Mouse (Mus musculus): ENCODE results near the gene Epb41l1.

DNA sequence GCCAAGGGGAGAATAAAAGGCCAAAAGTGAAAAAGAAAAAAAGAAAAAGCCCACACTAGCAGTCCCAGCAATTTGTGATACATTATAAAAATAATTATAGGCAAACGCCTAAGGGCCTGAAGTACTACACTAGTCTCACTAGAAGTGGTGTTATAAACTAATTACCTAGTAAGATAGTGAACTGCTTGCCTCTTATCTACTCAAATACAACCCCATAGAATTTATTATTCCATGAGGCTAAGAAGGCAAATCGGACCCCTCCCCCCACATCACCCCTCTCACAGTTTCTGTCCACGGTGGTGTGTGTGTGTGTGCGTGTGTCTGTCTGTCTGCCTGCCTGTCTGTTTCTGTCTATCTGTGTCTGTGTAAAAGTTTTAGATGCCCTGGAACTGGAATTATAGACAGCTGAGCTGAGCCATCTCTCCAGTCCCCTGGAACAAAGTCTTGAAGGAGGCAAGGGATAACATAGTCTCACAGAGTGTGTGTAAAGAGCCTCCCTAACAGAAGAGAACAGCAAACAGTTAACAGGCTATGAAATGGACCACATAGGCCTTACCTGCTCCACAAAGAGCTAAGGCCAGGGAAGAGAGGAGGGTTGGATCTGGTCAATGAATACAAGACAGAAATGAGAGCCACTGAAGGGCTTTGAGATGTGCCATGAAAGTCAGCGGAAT is 27.4 kb upstream of the Epb41l1 start:
- TF ChIP-seq ZC3H11A (IDR thresholded peaks at IDR 0.05; ENCODE audit: borderline replicate concordance, low read depth, low read length) = no peak
- TF ChIP-seq CHD2 (IDR thresholded peaks at IDR 0.05; ENCODE audit: low read depth, low read length) = no peak
- TF ChIP-seq ZNF384 (IDR thresholded peaks at IDR 0.05; ENCODE audit: low read depth, low read length) = no peak
- TF ChIP-seq HCFC1 (IDR thresholded peaks at IDR 0.05; ENCODE audit: borderline replicate concordance, insufficient read depth, low read length) = no peak
